Mouse (Mus musculus) retina, adult 2 months (tissue): ENCODE results near the gene Prmt3.

Source experiments
- DNase-seq: peaks from one replicate; pipeline ENCODE4 v3.0.0-alpha.2; 2012; ENCODE audit warnings: low read depth, low spot score

Prmt3 gene

DNA sequence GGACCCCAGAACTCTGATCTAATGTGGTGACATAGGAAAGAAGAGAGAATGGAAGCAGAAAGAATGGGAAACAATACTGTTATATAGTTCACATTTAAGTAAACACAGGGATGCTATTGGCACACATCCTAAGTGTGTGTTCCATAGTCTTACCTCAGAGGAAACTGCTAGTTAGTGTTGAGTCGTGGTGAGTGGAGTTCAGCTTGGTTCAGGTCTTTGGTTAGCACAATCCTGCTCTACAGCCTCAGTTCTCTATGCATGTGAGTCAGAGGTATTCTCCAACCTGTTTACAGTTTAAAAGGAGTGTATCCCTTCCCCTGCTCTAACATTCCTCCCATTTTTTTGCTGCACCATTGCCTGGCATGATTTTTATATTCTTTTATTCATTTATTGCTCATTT, 19.0 kb downstream of the Prmt3 start:
- no peak for DNase-seq

DNA sequence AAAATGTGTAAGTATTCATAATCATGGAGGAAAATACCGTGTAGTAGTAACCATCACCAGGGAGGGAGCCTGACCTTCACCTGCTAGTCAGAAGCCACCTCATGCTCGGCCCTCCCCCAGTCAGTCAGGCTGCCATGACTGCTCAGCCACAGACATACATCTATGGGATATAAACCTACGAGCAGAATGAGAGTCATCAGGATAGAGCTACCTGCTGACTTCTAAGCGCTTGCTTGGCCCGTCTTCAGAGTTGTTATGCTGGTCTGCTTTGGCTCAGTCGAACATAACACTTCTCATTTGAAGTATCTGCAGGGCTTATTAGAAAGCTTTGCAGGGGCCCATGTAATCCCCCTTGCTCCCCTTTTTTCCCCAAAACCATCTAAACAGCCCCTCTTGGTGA, 25.4 kb downstream of the Prmt3 start:
- DNase-seq = no peak

DNA sequence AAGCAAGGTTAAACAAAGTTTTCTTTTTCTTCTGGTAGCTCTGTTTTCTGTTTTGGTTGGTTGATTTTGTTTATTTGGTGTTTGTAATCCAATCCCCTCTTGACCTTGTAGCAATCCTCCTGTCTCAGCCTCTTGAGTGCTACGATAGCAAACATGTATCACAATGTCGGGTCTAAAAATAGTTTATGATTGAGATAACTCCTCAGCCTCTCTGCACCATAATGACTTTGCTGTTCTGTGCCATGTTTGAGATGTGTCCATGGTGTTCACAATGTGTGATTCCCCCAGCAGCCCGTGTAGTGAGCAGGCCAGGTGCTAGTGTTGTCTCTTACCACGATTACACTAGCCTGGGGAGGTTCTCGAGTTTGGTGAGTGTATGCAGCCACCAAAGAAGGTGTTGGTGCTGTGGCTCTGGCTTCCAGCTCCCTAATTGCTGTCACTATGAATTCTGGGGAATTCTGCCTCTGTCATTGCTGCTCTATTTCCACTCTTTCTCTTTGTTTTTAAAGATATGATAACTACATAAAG, 26.6 kb downstream of the Prmt3 start:
- no peak for DNase-seq

DNA sequence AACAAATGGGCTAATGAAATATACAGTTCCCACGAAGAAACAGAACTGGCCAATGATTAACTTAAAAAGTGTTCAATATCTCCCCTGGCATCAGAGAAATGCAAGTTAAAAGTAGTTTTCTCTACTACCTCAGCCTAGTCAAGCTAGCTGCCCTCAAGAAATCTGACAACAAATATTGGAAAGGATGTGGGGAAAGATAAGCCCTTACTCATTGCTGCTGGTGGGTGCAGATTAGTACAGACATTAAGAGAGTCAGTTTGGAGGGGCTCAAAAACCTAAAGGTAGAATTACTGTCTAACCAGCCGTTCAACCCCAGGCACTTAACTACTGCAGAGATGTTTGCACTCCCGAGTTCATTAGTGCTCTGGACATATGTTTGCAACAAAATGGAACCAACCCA, 27.5 kb downstream of the Prmt3 start:
- DNase-seq = no peak

DNA sequence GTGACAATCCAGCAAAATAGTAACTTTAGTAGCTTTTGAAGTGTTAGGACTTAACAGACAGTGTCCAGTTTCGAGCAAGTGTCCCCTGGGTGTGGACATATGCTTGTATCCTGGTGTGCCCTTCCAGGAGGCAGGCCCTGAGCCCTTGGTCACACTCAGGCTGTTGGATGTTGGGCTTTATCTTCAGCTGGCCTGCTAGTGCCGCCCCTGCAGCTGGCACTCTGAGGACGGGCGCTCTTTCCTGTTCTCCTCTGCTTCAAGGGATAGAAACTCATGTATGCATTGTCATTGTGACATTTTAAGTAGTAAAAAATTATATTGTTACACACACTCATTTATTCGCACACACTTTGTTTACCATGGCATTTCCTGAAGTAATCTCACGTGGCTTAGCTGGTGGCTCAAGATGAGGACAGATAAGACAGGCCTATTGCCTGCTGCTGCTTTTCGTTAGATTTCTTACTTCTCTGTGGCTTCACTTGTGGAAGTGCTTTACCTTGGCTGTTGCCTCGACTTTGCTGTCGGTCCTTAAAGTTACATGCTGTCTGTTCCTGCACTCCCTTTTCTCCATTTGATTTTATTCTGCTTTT, 29.0 kb downstream of the Prmt3 start:
- no peak for DNase-seq

DNA sequence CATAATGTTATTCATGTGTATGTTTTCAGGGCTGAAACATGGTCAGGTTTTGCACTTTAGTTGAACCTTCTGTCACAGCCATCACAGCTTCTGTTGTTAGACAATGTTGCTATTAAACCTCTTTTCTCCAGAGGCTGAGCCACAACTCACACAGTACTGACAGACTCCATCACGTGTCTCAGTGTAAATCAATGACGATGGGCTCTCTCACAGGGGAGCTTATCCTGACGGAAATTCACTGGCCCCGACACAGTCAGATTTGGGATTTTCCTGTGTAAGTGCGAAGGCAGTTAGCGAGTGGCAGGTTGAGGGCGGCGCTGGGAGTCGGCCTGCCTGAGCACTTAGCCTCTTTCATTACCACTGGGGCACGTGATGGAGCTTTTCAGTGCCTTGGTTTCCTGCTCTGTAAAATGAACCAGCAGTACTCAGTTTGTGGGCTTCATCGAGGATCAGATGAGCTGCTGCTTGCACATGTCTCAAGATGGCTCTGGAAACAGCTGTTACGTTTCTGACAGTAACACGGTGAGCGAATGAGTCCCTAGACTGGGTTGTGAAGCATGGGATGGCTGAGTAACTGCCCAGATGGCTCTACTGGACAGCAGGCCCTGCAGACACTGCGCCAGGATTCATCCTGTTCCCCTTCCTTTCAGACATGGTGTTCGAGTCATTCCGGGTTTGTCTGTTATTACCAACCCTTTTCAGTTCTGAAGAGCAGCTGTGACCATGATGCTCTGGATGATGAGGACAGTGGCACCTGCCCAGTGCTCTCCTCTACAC, 29.9 kb downstream of the Prmt3 start:
- DNase-seq = no peak

DNA sequence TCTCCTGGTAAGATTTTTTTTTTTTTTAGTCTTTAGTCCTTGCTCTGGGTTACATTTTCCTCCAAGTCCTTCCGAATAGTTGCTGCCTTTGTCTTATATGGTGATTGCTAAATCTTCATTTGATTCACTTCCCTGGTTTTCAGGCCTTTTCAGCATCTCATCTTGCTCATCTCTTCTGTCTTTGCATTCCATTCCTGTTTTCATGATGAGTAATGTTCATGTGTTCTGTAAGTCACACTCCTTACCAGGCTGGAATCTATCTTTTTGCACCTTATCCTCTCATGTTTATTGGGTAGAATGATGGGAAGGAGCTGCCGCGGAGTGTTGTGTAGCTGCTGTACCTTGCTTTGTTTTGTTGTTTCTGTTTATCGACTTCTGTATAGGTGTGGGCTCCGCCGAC, 31.0 kb downstream of the Prmt3 start:
- DNase-seq = no peak

DNA sequence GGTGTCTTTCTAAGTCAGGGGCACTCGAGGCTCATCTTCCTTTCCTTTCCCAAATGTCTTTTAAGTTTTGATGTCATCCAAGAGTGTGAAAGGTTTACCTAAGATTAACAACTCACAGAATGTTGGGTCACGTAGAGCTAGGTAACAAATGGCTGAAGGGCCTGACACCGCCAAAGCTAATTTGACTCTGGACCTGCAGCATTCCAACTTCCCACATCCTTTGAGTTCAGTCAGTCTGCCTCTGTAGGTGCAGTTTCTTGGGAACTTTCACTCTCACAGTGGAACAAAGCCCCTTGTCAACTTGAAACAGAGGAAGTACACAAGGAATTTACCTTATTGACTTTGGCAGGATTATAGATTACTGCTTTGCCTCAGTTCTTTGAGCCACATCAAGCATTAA, 31.4 kb downstream of the Prmt3 start:
- no peak for DNase-seq

DNA sequence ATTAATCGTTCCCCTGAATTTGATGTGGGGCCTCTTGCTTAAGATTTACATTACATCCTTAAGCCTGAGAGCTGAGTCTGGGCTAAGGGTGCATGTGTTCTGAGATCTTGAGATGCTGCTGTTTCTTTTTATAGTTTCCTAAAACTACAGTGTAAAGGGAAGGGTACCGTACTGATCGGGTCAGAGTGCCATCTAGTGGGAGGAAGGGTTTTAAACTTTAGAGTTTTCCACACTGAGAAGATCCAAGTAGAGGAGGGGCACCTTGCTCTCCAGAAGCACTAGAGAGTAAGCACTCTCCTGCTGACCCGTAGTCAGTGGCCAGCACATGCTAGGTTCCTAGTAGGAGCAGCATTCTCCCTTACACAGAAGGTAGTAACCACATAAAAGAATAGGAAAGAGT, 33.2 kb downstream of the Prmt3 start:
- DNase-seq = no peak

DNA sequence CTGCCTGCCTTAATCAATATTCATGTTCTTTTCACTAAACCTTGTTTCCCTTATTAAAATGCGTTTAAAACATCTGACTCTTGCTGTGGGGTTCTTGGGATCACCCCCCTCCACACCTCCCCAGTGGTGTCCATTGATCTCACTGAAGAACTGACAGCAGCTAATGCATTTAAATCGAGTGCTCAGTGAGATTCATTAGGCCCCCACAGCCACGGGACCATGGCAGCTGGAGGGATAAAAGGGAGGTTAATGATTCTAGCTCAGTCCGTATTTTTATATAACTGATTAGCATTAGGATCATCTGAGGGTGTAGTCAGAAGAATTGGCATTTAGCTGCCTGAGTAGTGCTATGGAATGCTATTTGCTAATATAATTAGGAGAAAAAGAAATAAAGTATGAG, 41.2 kb downstream of the Prmt3 start:
- no peak for DNase-seq

DNA sequence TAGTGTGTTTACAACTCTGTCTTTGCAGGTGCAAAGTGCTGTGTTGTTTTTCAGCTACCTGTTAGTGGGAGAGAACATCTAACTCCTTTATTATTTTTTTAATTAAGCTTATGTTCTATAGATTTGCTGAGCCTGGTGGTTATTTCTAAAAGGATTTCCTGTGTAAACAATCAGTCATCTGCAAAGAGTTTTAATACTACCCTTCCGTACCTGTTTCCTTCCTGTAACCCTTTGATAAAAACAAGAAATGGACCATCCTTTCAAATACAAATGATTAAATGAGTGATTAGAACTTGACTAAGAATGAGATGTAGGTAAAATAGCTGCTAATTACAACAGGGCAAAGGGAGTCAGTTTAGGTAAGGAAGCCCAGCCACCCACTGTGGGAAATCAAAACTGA, 43.2 kb downstream of the Prmt3 start:
- DNase-seq = no peak

DNA sequence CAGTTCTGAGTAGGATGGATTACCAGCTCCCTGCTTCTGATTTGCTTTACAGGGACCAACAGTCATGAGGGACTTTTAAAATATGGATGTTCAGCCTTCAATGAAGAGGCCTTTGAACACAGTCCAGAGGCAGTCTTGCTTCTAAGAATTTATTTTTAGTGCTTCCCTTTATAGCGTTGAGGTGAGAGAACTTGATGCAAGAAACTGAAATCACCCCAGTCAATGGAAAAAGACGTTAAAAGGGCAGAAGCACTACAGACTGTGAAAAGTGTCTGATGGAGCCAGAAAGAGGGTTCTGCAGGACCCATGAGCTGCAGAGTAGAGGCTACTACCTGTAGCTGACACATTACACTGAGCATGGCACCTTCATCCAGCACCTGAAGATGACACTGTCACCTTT, 43.9 kb downstream of the Prmt3 start:
- no peak for DNase-seq

DNA sequence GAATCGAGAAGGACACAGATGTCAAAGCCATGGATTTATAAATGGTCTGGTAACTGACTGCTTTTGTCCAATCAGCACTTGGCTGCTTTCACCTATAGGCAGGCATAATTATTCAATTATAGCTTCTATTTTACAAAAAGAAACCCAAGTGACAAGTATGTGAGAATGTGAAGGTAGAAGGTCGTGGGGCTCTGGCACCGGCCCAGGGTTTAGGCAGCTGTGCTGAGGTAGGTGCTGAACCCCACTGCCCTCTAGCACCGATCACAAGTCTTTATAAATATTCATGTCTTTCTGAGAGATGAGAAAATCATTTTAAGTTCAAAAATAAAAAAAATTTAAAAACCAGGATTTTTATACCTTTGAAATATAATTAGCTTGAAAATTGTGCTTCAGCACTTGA, 45.4 kb downstream of the Prmt3 start:
- DNase-seq = no peak

DNA sequence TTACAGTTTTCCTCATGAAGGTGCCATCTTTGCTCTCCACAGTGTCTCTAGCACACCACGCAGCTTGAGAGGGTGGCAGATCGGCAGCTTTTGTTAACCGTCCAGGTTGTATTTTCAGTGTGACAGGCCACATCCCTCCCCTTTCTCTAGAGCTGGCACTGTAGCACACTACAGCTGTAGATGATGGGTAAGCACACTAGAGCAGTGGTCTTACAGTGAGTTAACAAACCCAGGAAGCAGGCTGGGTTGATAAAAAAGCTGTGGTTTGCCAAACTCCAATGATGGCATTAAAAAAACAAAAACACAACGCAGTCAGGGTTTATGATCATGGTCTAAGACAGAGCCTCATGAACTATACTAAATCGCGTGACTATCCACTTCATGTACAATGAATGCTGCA, 45.9 kb downstream of the Prmt3 start:
- no peak for DNase-seq

DNA sequence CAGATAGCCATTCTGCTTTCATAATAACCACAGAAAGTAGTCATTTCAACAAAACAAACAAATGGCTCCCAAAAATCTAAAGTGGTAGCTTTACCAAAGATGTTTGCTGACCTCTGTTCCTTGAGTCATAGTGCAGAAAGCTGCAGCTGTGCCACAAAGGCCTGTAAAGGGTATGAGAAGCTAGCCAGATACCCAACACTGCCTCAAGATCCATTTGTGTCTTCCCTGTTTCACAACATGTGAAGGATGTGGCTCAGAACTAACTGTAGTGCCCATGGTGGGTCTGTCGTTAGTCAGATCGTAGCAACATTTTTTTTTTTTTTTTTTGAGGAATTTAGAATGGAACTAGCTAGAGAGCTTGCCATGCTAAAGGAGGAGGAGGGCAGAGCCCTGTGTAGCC, 46.4 kb downstream of the Prmt3 start:
- no peak for DNase-seq

DNA sequence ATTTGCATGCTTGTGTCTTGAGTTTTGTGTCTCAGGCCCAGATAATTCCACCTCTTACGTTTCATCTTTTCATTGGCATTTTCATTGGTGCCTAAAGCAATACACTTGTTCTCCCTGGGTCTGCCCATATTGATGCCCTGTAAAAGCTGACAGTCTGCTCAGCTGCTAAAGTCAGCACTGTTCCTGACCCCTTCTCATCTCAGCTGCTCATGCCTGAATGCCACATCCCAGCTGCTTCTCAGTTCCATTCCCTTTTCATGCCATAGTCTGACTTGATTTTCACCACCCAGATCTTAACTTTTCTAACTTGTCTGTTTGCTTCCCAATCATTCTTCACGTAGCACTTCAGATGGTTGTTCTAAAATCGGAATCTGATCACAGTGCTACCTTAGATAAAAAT, 47.3 kb downstream of the Prmt3 start:
- DNase-seq = no peak

DNA sequence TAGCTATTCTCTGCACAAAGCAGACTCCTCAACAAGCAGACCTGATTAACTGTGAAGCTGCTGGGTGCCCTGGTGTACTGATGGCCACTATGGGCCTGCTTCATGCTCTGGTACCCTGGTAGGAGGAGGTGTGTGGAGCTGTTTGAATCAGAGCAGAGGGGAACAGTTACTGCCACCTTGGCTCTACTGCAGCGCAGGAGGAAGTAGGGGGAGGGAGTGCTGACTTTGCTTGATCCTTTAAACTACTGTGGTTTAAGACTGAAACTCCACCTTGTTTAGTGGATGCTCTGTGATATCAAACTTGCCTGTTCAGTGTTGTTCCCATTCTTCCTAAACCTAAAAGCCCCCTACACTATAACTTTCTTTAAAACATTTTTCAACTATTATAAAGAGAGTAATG, 49.8 kb downstream of the Prmt3 start:
- DNase-seq = no peak

DNA sequence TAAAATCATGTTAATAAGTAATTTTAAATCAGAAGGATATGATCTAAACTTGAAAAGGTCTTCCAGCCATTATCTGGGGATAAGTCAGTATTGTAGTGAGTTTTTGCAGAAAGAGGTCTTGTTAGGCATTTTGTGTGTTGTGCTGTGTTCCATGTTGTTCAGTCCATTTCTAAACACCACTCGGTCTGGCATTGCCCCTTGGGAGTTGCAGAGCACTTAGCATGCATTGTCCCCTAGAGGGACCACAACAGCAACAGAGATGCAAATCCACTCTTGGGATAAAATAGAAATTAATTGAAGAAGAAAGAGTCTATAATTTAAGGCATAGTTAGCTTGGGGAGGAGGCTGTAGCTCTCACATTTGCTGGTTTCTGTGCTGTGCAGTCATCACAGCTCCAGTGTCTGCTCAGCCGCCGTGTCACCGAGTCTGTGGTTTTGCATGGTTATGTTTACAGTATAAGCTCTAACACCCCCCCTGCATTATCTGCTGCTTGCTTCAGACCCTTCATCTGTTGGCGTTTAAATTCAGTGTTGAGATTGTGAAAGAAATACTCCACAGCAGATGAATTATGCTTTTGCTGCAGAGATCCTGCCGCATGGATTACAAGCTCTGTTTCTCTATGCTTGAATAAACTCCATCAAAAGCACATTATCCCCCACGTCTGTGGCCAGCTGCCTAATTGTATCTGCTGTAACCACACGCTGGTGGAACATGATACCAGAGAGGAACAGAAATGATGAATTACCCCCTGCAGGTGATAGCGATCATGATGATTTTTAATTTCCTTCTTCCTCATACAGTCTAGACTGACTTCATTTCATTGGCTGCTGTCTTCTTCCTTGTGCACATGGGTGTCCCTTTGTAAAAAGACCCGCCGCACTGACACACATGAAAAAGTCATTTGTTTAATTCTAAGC, 64.5 kb downstream of the Prmt3 start:
- DNase-seq = no peak

DNA sequence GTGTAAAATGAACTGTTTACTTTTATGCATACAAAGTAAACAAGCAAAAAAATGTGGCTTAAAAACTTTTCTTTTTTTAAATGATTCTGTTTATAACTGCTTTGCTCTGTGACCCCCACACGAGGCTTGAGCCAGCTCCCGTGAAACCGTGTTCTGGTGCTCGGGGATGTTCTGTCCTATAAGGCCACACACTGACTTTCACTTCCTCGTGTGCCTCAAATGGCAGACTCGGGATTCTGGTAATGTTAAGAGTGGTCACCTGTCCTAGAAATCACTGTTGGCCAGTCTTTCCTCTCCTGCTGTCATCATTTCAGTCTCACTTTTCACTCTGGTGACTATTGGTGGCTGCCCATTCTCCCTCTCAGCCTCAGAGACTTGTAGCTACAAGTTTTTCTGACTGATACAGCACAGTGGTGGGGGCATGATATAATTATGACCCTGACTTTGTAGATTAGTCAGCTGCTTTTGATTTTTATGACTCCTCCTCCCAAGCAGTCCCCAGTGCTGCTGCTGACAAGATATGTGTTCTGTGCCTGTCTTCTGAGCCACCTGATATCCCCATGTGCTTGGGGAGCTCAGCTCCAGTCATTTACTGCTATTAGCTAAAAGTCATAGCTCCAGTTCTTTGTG, 65.3 kb downstream of the Prmt3 start:
- DNase-seq = no peak

DNA sequence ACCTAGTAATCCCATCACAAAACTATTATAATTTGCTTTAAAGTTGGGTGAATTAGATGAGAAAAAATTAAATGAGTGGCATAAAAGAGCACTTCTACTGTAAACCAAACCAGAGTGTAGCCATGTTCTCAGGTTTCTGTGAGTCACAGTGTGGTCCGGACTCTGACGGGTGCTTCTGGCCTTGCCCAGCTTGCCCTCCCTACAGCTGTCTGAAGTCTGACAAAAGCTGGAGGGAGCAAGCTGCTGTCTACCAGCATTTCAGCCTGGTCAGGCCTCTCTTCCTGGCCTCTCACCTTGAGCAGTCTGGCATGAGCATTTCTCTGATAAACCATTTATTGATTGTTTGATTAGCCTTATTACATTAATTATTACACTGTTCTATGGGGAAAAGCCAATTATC, 69.8 kb downstream of the Prmt3 start:
- DNase-seq = no peak

DNA sequence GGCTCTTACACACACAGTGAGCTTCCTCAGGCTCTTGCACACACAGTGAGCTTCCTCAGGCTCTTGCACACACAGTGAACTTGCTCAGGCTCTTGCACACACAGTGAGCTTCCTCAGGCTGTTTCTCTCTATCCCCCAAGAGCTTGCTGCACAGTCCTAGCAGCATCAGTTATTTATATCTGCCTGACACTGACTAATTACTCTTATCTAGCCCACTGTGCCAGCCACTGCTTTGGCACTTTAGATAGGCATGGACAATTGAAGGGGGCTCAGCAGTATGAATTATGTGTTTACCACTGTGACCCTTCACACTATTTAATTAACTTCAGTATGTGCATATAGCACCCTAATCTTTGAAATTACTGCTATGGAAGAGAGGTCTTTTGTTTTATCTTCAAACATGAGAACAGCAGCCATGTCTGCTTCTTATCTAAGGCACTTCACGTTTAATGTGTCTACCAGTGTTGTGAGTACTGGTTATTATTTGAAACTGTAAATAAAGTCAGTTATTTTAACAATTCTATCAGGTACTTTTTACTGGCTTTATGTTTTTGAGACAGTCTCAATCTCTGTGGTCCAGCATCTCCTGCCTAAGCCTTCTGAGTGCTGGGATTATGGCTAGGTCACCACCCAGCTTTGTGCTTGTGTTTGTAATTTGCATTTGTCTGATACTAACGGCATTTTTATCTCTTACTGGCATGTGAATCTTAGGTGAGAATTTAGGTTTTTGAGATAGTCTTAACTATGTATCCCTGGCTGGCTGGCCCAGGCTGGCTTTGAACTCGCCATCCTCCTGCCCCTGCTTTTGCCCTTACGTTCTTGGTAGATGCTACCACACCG, 75.4 kb downstream of the Prmt3 start:
- no peak for DNase-seq
